Mouse (Mus musculus): ENCODE data around the gene Rrp36. TPM values are rescaled to one million over a fixed set of nuclear protein-coding genes. Genes with fewer than 3 reads are reported as not detected.

Gene Rrp36
- polyA plus RNA-seq, 1 experiment, result 2.6 TPM

- TF ChIP-seq TAL1 (IDR thresholded peaks at IDR 0.05; ENCODE audit: low read length) (no peak), GATA1 (IDR thresholded peaks at IDR 0.05; ENCODE audit: low read length) (no peak)
- peaks cover 12% of the 10 kb centered on the region for H3K36me3 ChIP-seq (ENCODE audit: control insufficient read depth)
- H3K4me1 ChIP-seq (ENCODE audit: control insufficient read depth), result peaks cover 54% of the 10 kb centered on the region
- peak within 1 kb of the TSS; percentile 92 for H3K4me3 ChIP-seq (replicated peaks)
- peaks cover 4% of the 10 kb centered on the region; the same call in 1 of the 2 replicates for H3K27me3 ChIP-seq (ENCODE audit: control insufficient read depth)
- peaks cover 2% of the 10 kb centered on the region; the same call in 1 of the 2 replicates for H3K9me3 ChIP-seq (ENCODE audit: control insufficient read depth, low read length)
These were observed 31.0 kb upstream of the Rrp36 start, which contains the start of gene Ppp2r5d for GRCm38 (mm10) chr17:46704887-46705835. Ppp2r5d (minus strand) TSS chr17:46705111.

- H3K36me3 ChIP-seq (ENCODE audit: control insufficient read depth), result peaks cover 19% of the 10 kb centered on the region
- H3K27me3 ChIP-seq (ENCODE audit: control insufficient read depth), result peaks cover 4% of the 10 kb centered on the region; the same call in 1 of the 2 replicates
- peaks cover 2% of the 10 kb centered on the region; the same call in 1 of the 2 replicates for H3K9me3 ChIP-seq (ENCODE audit: control insufficient read depth, low read length)
- TF ChIP-seq GATA1 (IDR thresholded peaks at IDR 0.05; ENCODE audit: low read length), result no peak
- no peak for TF ChIP-seq TAL1 (IDR thresholded peaks at IDR 0.05; ENCODE audit: low read length)
- peak overlapping the region; percentile 92 for H3K4me3 ChIP-seq (replicated peaks)
- peaks cover 61% of the 10 kb centered on the region for H3K4me1 ChIP-seq (ENCODE audit: control insufficient read depth)
These were observed 30.1 kb upstream of the Rrp36 start for GRCm38 (mm10) chr17:46703971-46704886.

DNA sequence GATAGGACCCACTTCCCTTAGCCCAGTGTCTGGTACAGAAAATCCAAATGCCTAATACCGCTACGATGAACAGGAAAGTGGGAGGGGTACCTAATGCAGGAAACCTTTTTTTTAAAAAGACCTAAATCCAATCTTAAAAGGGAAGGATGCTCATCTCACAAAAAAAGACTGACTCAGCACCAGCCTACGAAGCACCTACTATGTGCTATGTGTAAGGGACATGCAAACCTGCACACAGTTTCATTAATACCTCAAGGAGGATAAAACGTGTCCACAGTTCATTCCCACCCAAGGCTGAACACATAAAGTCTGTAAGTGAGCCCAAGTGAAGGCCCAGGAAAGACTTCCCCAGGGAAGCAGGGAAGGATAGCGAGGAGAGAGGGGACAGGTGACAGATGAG lies 28.4 kb upstream of the Rrp36 start:
- TF ChIP-seq GATA1 (IDR thresholded peaks at IDR 0.05; ENCODE audit: low read length) (no peak), TAL1 (IDR thresholded peaks at IDR 0.05; ENCODE audit: low read length) (no peak)
- Histone ChIP-seq H3K4me3 (replicated peaks) (no peak overlapping the region), H3K4me1 (ENCODE audit: control insufficient read depth) (peaks cover 68% of the 10 kb centered on the region), H3K27me3 (ENCODE audit: control insufficient read depth) (peaks cover 4% of the 10 kb centered on the region; the same call in 1 of the 2 replicates), H3K9me3 (ENCODE audit: control insufficient read depth, low read length) (no peaks in the 10 kb centered on the region), H3K36me3 (ENCODE audit: control insufficient read depth) (peaks cover 34% of the 10 kb centered on the region)

GRCm38 (mm10) chr17:46702100-46702499 lies 27.9 kb upstream of the Rrp36 start:
- no peak for TF ChIP-seq TAL1 (IDR thresholded peaks at IDR 0.05; ENCODE audit: low read length)
- TF ChIP-seq GATA1 (IDR thresholded peaks at IDR 0.05; ENCODE audit: low read length), result no peak
- H3K36me3 ChIP-seq (ENCODE audit: control insufficient read depth), result peaks cover 34% of the 10 kb centered on the region
- H3K4me1 ChIP-seq (ENCODE audit: control insufficient read depth), result peaks cover 68% of the 10 kb centered on the region
- peaks cover 4% of the 10 kb centered on the region; the same call in 1 of the 2 replicates for H3K27me3 ChIP-seq (ENCODE audit: control insufficient read depth)
- H3K4me3 ChIP-seq (replicated peaks), result no peak overlapping the region
- H3K9me3 ChIP-seq (ENCODE audit: control insufficient read depth, low read length), result no peaks in the 10 kb centered on the region

GRCm38 (mm10) chr17:46701489-46701888 lies 27.3 kb upstream of the Rrp36 start:
- Histone ChIP-seq H3K4me1 (ENCODE audit: control insufficient read depth) (peaks cover 66% of the 10 kb centered on the region), H3K9me3 (ENCODE audit: control insufficient read depth, low read length) (no peaks in the 10 kb centered on the region), H3K4me3 (replicated peaks) (no peak overlapping the region), H3K27me3 (ENCODE audit: control insufficient read depth) (no peaks in the 10 kb centered on the region), H3K36me3 (ENCODE audit: control insufficient read depth) (peaks cover 34% of the 10 kb centered on the region)
- TF ChIP-seq TAL1 (IDR thresholded peaks at IDR 0.05; ENCODE audit: low read length) (no peak), GATA1 (IDR thresholded peaks at IDR 0.05; ENCODE audit: low read length) (no peak)

DNA sequence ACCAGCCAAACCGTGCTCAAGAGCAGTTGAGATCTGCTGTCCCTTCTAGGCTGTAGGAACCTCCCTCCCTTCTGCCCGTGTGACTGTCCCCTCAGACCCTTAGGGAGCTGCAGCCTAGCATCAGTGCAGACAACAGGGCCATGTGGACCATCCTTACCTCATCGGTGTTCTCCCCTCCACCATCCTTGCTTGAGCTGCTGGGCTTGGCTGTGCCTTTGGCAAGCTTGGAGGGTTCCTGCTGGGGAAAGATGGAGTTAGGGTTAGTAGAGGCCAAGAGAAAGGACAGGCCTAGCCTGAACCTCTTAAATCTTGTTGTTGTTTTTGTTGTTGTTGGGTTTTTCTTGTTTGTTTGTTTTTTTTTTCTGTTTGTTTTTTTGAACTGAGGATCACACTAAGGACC lies 25.8 kb upstream of the Rrp36 start:
- Histone ChIP-seq H3K27me3 (ENCODE audit: control insufficient read depth) (no peaks in the 10 kb centered on the region), H3K36me3 (ENCODE audit: control insufficient read depth) (peaks cover 39% of the 10 kb centered on the region), H3K4me1 (ENCODE audit: control insufficient read depth) (peaks cover 53% of the 10 kb centered on the region), H3K4me3 (replicated peaks) (no peak overlapping the region), H3K9me3 (ENCODE audit: control insufficient read depth, low read length) (no peaks in the 10 kb centered on the region)
- TF ChIP-seq TAL1 (IDR thresholded peaks at IDR 0.05; ENCODE audit: low read length), result no peak
- TF ChIP-seq GATA1 (IDR thresholded peaks at IDR 0.05; ENCODE audit: low read length), result no peak

DNA sequence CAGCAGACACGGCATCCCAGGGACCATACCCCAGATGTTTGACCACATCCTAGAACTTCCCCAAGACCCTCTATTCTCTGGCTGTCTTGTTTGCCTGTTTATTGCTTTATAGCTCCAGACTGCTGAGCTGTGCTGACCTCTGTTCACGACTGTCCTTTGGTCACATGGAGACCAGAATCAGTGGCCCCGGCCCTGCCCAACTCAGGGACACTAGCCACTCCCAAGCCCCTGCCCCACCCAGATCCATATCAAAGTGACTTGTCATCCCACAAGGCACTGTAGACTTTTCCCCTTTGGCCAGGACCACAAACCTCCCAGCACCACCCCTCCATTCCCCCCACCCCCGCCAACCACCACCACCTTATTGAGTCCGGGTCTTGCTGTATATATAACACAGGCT lies 25.1 kb upstream of the Rrp36 start:
- no peaks in the 10 kb centered on the region for H3K27me3 ChIP-seq (ENCODE audit: control insufficient read depth)
- TF ChIP-seq TAL1 (IDR thresholded peaks at IDR 0.05; ENCODE audit: low read length), result no peak
- no peak for TF ChIP-seq GATA1 (IDR thresholded peaks at IDR 0.05; ENCODE audit: low read length)
- H3K36me3 ChIP-seq (ENCODE audit: control insufficient read depth), result peaks cover 39% of the 10 kb centered on the region
- peaks cover 49% of the 10 kb centered on the region for H3K4me1 ChIP-seq (ENCODE audit: control insufficient read depth)
- H3K4me3 ChIP-seq (replicated peaks), result no peak overlapping the region
- no peaks in the 10 kb centered on the region for H3K9me3 ChIP-seq (ENCODE audit: control insufficient read depth, low read length)

DNA sequence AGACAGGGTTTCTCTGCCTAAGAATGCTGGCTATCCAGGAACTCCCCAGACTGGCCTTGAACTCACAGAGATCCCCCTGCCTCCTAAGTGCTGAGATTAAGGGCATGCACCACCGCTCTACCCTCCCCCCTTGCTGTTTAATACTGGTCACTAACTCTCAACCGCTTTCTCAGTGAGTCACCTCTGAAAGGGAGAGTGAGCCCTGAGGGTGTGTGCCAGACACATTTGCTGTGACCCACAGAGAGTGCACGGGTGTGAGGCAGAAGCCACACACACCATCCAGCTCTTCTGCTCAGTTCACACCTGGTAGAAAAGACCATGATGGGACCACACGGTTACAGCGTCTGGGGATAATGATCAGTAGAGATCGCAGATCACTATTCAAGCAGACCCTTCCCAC lies 24.4 kb upstream of the Rrp36 start:
- no peak for TF ChIP-seq GATA1 (IDR thresholded peaks at IDR 0.05; ENCODE audit: low read length)
- no peak for TF ChIP-seq TAL1 (IDR thresholded peaks at IDR 0.05; ENCODE audit: low read length)
- H3K36me3 ChIP-seq (ENCODE audit: control insufficient read depth), result peaks cover 42% of the 10 kb centered on the region
- H3K4me1 ChIP-seq (ENCODE audit: control insufficient read depth), result peaks cover 42% of the 10 kb centered on the region

More for the DNA sequence above, 24.4 kb upstream of the Rrp36 start:
- Histone ChIP-seq H3K4me3 (replicated peaks) (no peak overlapping the region), H3K27me3 (ENCODE audit: control insufficient read depth) (no peaks in the 10 kb centered on the region), H3K9me3 (ENCODE audit: control insufficient read depth, low read length) (no peaks in the 10 kb centered on the region)

Data from erythroblast, embryonic 14.5 days (primary cell).